Mouse (Mus musculus) thymus, postnatal 4 days (tissue): ENCODE results near the gene Stambpl1.
A peak's percentile ranks its signal among the peaks of the same experiment; 100 is the strongest.

Experiments
- DNase-seq: peaks from one replicate; pipeline ENCODE4 v3.0.0; 2021

The Stambpl1 gene

DNA sequence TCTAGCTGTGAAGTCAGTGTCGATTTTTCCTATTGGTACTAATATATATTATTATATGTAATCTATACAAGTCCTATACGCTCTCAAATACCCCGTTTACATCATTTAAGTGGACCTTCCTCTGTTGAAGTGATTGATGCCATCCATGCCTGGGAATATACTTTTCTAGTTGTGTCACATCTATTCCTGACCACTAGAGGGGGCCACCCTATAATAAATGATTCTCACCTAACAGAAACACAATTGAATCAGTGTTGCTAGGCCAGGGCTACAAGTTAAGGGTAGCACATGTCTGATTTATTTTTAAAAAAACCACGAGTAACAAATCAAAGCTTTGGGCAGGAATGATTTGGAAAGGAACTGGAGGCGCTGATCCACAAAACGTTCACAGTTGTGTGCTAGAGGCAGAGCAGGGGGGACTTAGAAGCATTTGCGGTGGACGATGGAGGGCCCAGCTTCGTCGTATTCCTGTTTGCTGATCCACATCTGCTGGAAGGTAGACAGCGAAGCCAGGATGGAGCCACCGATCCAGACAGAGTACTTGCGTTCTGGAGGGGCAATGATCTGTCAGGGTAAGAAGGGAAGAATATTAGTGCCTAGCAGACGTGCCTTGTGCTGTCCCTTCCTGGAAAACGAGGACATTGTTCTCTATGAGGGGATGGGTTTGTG is 49.4 kb downstream of the Stambpl1 start:
- DNase-seq = no peak

DNA sequence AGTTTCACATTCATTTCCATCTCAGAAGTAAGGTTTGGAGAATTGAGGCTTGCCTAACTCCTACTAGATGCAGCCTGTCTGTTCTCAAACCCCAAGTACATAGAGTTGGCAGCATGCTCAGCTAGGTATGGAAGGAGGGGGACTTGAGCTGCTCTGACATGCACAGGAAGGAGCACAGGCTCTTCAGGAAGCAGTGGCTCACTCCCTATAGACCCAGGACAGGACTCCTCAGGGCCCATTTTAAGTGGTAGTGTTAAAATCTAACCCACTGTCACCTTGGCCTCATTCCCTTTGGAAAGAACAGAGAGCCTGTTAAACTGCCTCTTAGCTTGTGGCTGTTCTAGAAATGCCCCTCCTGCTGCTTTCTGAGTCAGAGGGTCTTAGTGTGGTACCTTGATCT is 50.9 kb downstream of the Stambpl1 start:
- no peak for DNase-seq

DNA sequence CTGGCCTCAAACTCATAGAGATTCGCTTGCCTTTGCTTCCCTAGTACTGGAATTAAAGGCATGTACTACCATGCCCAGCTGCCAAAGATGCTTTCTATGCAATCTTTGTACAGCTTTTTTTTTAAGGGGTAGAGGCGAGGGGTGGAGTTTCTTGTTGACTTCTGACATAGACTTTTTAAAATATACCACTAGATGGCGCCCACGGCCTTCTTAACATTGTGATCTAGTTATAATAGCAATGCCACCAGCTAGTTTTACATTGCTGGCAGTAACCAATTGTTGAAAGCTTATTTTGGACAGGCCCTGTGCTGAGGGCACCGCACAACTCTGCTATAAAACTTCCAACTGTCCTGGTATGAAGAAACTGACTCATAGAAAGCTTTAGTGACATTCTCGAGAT is 52.0 kb downstream of the Stambpl1 start:
- DNase-seq = peak; percentile 67

DNA sequence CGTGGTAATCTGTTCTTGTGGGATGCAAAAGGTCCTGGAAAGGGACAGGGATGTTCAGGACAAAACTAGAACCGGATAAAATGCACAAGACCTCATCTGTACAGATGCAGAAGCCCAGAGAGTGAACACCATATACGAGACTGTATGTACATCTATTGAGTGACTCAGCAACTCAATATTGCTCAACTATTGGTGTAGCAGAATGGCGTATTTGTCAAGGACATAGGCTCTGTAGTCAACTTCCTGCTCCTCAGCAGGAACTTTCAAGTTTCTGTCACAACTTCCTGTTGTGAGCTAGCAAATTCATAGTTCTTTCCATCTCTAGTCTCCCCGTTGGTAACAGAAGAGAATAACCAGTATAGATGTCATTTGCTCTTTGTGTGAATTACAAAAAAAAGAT is 56.5 kb downstream of the Stambpl1 start:
- no peak for DNase-seq

DNA sequence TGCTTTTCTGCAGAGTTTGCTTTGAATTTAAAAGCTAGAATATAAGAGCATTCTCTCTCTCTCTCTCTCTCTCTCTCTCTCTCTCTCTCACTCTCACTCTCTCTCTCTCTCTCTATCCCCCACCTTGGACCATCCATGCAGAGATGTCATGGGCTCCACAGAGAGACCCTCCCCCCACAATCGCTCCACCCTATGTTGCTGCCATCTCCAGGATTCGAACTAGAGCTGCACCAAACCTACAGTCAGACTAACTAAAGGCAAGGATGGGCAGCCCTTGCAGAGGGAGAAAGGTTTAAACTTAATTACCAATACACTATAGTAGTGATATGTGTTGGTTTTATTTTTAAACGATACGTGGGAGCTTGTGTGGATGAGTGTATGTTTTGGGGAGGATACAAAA is 58.6 kb downstream of the Stambpl1 start:
- no peak for DNase-seq

DNA sequence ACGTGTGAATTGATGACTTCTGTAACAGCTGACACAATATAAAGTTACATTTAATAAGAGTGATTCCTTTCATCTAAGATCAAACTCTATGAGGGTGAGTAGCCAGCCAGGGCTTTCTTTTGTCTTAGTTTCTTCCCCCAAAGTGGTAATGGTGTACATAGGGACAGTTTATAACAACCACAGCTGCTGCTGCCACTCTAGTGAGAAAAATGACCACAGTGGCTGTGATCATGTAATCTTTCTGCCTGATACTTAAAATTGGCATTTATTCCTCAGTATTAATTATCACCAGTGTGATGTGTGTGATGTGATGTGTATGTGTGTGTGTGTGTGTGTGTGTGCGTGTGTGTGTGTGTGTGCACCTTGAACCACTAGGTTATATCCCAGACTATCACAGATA is 59.9 kb downstream of the Stambpl1 start:
- DNase-seq = no peak

DNA sequence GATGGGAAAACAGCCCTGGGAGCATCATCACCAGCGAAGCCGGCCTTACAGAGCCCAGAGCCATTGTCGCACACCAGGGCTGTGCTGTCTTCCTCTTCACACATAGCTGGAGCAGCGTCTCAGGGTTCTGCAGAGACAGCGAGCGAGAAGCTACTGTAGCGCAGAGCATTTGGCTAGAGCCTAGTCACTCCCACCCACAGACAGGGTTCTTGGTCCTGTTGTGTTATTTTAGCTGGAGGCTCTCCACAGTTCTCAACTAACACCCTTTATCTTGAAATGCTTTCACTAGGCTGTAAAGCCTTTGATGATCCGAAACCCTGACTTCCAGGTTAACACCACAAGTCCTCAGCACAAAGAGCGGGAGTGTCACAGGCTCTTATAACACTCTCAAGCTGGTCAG is 60.4 kb downstream of the Stambpl1 start:
- no peak for DNase-seq

DNA sequence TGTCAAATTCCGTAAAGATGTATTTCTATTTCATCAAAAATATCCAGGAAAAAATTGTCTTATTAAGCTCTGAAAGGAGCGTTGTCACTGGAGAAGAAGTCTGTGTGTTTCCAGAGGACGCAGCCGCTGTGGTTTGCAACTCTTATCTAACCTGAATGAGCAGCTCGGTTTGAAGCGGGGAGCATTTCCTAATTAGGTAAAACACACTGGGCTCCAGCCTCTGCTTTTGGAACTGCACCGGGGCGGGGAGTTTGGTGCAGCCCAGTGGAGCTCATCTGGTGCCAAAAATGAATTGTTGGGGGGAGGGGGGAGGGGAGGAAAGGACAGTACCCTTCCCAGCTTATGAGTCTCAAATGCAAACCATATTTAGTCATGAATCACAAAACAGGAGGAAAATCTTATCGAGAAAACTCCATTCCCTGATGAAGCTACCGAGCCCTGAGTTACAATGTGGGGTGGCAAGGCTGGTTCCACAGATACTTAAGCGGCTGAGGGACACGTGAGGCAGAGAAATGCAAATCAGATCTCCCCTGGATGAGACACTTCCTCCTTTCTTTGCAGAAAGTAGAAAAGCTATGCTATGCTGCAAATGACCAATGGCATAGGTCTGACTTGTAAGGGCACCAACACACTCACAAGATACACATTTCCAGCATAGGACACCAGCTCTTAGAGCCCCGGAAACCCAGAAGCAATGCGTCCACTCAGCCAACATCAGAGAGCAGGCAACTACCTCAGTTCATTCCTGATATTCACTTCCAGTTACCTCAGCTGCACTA is 62.3 kb downstream of the Stambpl1 start:
- peak; percentile 44 for DNase-seq

DNA sequence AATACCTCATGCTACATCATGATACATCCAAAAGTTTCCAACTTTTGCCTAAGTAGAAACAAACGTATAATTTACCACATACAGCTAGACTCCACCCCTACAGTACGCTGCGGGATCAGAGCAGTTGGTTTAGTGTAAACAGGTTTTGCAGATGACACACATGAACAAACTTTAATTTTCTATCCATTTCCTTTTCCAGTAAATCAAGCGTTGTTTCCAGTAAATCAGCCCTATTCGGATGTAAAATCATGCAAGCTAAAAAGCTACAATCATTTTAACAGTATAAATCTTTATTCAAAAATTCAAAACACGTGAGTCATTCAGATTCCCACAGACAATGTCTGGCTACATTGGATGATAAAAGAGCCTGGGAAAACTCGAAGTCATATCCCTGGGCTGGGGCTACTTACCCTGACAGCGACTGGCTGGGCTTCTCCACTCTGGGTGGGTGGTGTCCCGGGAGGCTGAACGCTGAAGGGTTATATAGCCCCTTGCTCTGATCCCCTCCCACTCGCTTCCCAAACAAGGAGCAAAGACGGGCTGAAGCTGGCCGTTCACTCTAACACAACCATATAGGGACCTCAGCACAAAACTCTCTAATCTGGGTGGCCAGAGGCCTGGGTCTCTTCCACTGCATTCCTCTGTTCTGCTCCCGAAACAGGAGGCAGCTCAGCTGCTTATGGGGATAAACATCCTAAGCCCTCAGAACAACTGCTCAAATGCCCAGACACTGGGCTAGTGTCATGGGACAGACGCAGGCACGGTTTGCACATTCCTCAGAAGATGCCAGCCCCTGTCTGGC is 63.1 kb downstream of the Stambpl1 start, which contains the start of gene Acta2:
Gene Acta2 (minus strand): TSS at position 711 of the 802 bp plus-strand sequence.
- no peak for DNase-seq

DNA sequence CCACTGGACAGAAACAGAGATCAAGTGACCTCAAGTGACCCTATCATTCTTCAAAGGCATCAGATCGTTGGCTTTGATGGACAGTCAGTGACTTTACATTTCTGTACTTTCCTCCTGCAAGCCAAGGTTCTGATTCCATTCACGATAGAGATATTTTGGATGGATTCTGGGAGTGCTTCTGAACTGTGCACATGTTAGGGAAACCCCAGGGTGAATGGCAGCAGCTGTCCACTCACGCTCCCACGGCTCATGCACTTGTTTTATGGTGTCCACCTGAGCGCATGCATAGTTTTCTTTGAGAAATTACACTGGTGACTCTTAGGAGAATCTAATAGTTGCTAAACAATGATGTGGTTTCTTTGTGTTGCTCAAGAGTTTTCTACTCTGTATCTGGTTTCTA is 64.1 kb downstream of the Stambpl1 start:
- DNase-seq = no peak

DNA sequence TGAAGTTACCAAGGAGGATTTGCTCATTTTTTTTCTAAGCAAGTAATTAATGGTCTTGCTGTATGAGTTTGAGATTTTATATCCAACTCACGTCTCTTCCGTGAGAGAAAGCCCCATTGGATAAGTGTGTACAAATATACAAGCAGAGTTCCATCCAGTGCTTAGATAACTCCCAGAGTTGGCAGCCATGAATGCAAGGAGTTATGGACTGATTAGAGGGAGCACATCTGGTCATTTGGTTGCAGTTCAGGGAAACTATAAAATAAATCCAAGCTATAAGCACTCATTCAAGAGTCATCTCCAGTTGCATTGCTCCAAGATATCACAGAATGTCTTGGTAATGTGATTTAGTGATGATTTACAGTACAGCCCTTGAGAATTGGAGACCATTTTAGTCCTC is 64.9 kb downstream of the Stambpl1 start:
- no peak for DNase-seq

DNA sequence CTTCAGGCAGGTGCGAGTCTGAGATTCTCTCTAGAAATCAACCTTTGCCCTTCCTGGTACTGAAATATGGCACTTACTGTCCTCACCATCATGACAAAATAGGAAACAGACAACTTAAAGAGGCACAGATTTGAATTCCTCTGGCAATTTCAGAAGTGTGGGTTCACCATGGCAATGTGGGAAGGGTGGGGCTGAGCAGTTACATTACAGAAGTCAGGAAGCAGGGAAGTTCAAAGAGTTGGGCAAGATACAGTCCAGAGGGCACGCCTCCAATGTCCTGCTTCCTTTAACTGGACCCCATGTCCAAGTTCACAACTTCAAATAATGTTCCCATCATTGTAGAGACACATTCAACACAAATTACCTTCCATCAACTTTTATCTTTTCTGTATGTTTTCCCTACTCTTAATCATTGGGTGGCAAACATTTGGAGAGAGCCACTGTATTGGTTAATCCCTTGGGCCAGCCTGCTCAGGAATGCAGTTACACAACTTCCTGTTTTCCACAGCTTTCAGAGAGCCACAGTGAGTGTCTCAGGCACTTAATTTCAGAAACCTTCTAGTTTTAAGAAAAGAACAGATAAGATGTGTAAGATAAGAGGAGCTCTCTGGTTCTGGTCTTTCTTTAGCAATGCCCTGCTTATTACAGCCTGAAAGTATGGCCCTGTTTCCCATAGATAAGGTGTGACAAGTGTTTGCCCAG is 70.4 kb downstream of the Stambpl1 start:
- no peak for DNase-seq

DNA sequence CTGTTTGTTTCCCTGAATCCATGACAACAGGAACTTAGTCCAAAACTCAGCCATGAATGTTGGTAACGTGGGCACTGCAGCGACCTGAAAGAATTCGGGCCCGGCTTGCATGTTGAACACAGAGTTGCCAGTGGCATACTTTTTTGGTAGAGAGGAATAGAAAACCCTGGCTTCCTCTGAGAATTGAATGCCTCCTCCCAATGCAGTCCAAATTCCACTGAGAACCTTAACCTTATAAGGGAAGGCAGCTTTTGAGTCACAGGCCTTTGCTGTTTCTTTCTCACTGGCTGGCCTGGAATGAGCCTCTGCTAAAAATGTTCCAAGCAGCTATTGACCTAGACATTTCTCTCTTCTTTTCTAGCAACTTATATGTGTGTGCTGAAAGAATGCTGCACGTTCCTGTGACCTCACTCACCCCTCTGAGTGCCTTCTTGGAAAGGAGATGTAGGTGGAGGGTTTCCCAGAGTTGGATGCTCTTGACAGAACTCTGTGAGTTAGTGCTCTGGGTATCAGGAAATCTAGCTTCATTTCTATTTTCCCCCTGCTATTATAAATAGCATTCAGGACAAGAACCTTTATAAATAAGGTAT is 73.7 kb downstream of the Stambpl1 start:
- no peak for DNase-seq

DNA sequence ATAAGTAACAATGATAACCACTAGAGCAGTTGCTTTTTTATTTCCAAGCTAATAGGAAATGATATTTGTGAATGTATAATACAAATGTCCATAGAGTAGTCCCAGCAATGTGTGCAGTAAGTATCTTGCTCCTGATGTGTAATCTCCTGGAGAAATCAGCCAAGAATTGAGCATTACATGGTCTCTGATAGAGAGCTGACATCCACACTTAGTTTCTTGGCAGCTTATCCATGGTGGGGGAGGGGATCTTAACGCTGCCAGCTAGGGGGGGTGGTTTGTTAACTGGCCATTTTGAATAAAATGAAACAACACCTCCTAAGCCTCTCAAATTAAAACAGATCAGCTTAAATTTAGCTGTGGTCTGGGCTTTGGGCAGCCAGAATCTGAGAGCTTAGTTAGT is 77.0 kb downstream of the Stambpl1 start:
- DNase-seq = no peak

DNA sequence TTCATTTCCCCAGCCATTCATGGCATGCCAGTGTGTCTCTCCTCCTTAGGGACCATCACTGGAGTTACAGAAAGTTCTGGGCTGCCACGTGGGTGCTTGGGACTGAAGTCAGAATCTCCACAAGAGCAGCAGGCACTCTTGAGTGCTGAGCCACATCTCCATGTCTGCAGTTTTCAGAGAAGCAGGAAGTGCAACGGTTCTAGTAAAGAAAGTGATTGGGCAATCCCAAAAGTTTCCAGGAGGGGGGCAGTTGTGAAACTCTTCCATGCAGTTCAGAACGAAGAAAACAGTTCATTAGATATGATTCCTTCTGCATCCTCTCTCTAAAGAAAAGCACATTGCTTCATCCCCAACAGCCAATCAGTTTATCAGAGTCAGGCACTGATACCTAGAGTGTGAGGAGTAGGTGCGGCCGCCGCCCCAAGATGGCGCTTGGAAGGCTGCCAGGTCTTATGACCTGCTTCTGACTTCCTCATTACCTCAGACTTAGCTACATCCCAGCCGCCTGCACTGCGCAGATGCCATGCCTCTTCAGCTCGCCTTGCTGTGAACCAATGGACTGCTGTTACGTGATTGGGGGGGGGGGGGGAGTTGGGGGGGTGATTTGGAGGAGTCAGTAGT is 78.2 kb downstream of the Stambpl1 start:
- no peak for DNase-seq

DNA sequence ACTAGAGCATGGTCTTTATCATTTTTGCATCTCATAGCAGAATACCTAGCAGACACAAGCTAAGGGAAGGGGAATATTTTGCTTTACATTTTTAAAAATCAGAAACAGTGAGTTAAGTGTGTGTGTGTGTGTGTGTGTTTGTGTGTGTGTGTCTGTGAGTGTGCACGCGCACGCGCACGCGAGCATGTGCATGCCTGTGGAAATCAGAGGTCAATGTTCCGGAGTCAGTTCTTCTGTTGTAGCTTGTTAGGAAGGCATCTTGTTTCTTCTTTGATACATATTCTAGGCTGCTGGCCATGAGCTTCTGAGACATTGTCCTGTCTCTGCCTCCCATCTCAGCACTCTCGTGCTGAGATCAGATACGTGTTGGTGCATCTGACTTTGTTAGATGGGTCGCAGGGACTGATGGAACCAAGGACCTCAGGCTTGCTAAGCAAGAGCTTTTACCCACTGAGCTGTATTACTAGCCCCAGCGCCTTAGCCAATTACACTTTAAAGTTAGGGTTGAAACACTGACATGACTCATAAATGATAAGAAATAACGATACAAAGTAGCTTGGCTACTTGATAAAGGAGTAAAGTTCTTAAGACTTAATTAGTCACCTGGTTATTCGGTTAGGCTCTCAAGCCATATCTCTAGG is 78.9 kb downstream of the Stambpl1 start:
- DNase-seq = no peak

DNA sequence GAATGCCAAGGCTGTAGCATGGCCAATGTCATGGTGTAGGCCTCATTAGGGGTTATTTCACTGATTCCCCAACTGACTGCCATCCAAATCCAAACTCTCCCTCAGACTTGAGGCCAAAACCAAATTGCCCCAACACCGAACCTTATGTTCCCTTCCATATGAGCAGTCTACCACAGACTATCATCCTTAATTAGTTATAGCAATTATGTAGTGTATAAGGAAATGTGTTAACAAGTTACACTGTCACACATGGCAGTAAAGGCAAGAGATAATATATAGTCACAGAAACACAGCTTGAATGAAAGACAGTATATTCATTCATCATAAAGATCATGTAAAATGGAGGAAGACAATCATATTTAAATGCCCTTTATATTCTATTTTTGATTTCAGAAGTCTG is 81.0 kb downstream of the Stambpl1 start:
- no peak for DNase-seq

DNA sequence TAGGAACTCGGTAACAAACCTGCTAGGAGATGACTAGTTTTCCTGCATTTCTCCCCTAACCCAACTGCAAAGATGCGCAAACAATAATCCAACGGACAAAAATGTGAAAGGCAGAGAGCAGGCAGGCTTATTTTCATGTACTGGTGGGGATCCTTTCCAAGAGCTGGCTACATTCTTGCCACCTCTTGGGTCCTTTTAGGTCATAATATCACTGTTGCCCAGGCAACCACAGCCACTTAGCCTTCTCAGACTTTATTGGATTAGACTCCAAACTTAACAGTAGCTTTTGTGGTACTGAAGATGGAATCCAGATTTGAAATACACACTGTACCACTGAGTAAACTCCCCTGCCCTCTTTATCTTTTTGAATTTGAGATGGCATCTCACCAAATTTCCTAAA is 86.0 kb downstream of the Stambpl1 start:
- DNase-seq = no peak

DNA sequence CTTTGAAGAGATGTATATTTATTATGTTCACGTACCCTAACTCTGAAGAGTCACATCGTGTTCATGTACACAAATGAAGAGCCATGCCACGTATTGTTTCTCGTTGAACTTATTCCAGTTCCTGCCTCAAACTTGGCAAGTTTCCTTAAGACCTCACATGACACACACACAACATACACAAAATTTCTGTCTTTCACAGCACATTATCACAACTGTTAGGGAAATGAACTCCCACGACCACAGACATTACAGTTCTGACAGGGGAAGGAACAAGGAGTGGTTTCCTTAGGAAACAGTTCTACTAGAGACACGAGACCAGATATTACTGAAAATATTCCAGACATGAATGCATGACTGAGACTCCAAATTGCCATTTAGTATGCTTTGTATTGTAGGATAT is 91.6 kb downstream of the Stambpl1 start:
- no peak for DNase-seq

DNA sequence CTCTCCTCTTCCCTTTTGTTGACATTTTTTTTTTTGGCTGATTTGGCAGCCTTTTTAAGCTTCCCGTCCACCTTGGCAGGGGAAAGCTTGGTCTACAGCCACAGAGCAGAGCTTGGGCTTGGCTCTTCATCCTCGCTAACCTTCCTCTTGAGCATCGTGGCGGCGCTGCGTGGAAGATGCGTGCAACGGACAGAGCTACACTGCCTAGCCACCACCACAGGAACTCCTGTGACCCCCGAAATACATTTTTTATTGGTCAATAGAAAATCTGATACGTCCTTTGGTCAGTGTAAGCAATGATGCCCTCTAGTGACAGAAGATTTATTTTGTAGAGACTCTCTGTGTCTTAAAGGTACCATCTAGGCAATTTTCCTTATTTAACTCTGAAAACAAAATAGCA is 92.4 kb downstream of the Stambpl1 start:
- DNase-seq = no peak

DNA sequence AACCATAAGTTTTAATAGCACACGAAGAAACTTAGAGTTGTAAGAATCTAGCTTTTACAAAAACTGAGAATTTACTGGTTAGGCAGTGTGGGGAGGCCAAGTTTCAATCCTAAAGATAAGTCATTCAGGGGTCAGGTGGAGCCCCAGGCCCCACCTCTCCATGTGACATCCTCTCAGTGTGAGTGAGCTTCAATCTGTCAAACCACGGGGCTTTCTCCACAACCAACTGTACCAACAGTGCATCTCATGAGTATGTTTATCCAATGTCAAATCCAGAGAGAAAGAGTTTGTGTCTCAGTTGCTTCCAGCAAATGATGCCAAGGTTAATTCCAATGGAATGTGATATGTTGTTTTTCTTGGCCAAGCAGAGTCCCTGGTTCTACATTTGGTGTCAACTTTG is 92.8 kb downstream of the Stambpl1 start:
- no peak for DNase-seq

DNA sequence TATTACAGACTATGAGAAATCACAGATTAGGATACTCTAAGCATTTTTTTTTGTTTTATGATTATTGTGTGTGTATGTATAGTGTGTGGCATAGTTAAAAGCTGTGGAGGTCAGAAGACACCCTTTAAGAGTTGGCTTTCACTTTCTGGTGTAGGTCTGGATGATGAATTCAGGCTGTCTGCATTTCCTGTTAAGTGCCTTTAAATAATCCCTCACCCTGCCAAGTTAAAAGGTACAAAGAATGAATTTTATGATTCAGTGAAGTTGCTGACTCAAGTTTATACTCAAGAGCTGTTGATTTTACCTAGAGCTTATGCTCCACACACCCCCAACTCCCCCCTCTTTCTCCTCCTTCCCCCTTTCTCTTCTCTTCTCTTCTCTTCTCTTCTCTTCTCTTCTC is 95.2 kb downstream of the Stambpl1 start:
- no peak for DNase-seq
